Mouse (Mus musculus) adrenal gland, postnatal 36 days (tissue): ENCODE measurements around the gene Cenpx. TPM values are rescaled to one million over a fixed set of nuclear protein-coding genes. Genes with fewer than 3 reads are reported as not detected.
"Not testable (repeated sequence)": the region's sequence is repeated elsewhere in the genome, so short reads cannot be mapped to it uniquely, and the experiment has no call there.

Experiments used
- DNase-seq, 2 experiments: peaks; one replicate each; pipeline ENCODE4 v3.0.0; 2021; ENCODE audit warnings: mixed read lengths in 1 of 2
- total RNA-seq, 2 experiments: library from RNA; stranded (reverse); gene quantifications; 2 replicates each; pipeline ENCODE4 v1.2.3; 2021

Gene Cenpx
- total RNA-seq, 2 experiments from 2014 or later = 52.1 to 60.4 TPM

- peak; percentile 87 to 88 for DNase-seq
Observed at GRCm38 (mm10) chr11:120697741-120698140, 15.8 kb downstream of the Cenpx start.

GRCm38 (mm10) chr11:120696568-120696967, 17.0 kb downstream of the Cenpx start:
- no peak for DNase-seq

- DNase-seq = peak; percentile 52 to 63
Observed at GRCm38 (mm10) chr11:120695641-120696040, 17.9 kb downstream of the Cenpx start.

GRCm38 (mm10) chr11:120695184-120695583, 18.4 kb downstream of the Cenpx start:
- DNase-seq = peak; percentile 49 to 65

GRCm38 (mm10) chr11:120693461-120693860, 20.1 kb downstream of the Cenpx start:
- peak in 1 of 2 experiments; percentile 9 for DNase-seq

- DNase-seq = peak; percentile 62 to 75
Observed at GRCm38 (mm10) chr11:120692471-120693011, 21.0 kb downstream of the Cenpx start.

- DNase-seq = peak in 1 of 2 experiments; percentile 0
Observed at GRCm38 (mm10) chr11:120689365-120689764, 24.2 kb downstream of the Cenpx start.

GRCm38 (mm10) chr11:120686650-120687272, 26.8 kb downstream of the Cenpx start:
- no peak for DNase-seq

GRCm38 (mm10) chr11:120684660-120685059, 28.9 kb downstream of the Cenpx start:
- no peak for DNase-seq

GRCm38 (mm10) chr11:120684086-120684485, 29.5 kb downstream of the Cenpx start:
- DNase-seq = no peak

GRCm38 (mm10) chr11:120683536-120683935, 30.0 kb downstream of the Cenpx start:
- no peak for DNase-seq

- DNase-seq = no peak
Observed at GRCm38 (mm10) chr11:120682683-120683082, 30.9 kb downstream of the Cenpx start.

- DNase-seq = no peak
Observed at GRCm38 (mm10) chr11:120679909-120680308, 33.6 kb downstream of the Cenpx start.

- DNase-seq = peak; percentile 44 to 62
Observed at GRCm38 (mm10) chr11:120676951-120677350, 36.6 kb downstream of the Cenpx start.

- not testable (repeated sequence) for DNase-seq
Observed at GRCm38 (mm10) chr11:120675875-120676274, 37.7 kb downstream of the Cenpx start.

- DNase-seq = no peak
Observed at GRCm38 (mm10) chr11:120673594-120674122, 39.9 kb downstream of the Cenpx start.

- peak; percentile 98 to 100 for DNase-seq
Observed at GRCm38 (mm10) chr11:120672687-120673593, 40.6 kb downstream of the Cenpx start, which contains the start of gene Aspscr1. Gene Aspscr1, plus strand, starts transcription at chr11:120672973.

- DNase-seq = no peak
Observed at GRCm38 (mm10) chr11:120666617-120667016, 46.9 kb downstream of the Cenpx start.

- DNase-seq = no peak
Observed at GRCm38 (mm10) chr11:120665406-120665805, 48.1 kb downstream of the Cenpx start.

- DNase-seq = no peak
Observed at GRCm38 (mm10) chr11:120663714-120664113, 49.8 kb downstream of the Cenpx start.

GRCm38 (mm10) chr11:120662759-120663158, 50.8 kb downstream of the Cenpx start:
- peak in 1 of 2 experiments; percentile 26 for DNase-seq

GRCm38 (mm10) chr11:120661076-120661460, 52.5 kb downstream of the Cenpx start, which contains the start of gene Notum:
Gene Notum, minus strand, starts transcription at chr11:120661175.
- DNase-seq = peak in 1 of 2 experiments; percentile 31
